Mouse (Mus musculus) left cerebral cortex, postnatal 25 days (tissue): ENCODE data around the gene Fam20a. TPM values are rescaled to one million over a fixed set of nuclear protein-coding genes. Genes with fewer than 3 reads are reported as not detected.

ENCODE experiments used
- DNase-seq, 2 experiments: peaks; one replicate each; pipeline ENCODE4 v3.0.0; 2022; ENCODE audit warnings: low spot score in 2 of 2, mixed read lengths in 1 of 2
- intact Hi-C: fragments of 180-260 bp; cut with DNase I; formaldehyde crosslinking; loops from one replicate; pipeline ENCODE4 v1.15.1; 2025
- total RNA-seq, 2 experiments: library from RNA; stranded (reverse); gene quantifications; 2 replicates each; pipeline ENCODE4 v1.2.3; 2021

Fam20a gene
- total RNA-seq, 2 experiments from 2014 or later = 13.8 to 15.8 TPM

DNA sequence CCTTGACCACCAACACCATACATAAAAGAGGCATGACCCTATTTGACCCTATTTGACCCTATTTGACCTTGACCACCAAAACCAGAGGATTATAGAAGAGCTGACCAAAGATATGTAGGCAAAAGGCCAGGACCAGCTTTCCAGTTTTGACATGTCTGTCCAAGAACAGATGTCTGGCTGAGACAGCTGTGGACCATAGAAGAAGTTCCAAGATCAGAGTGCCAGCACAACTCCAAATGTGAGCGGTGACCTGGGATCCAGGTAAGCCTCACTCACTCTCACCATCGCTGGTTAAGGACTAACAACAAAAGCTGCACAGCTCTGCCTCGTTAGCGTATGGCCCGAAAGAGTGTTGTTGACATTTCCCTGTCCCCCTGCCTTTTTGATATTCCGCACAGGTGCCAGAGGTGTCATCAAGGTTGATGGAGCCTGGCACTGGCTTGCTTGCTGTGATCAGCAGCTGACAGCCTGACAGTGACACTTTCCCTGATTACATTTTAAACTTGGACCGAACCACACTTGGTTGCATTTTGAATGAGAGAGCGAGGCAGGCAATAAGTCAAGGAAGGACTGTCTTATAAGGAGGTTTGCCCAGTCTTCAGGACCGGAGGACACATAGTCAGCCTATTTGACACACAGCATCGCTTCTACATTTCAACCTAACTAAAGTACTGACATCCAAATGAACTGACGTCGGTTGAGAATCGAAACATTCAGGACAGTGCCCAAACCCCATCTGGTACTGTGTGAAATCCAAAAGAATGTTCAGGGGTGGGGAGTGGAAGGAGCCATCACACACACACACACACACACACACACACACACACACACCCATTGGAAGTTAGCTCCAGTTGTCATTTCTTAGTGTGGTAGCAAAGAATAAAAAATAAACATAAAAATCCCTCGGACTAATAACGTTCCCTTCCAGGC lies 3.8 kb downstream of the Fam20a start:
- intact Hi-C loops = no loop called here
- DNase-seq = peak in 1 of 2 experiments; percentile 38

GRCm38 (mm10) chr11:109717448-109717847 lies 4.6 kb downstream of the Fam20a start:
- intact Hi-C loops = no loop called here
- peak; percentile 35 to 95 for DNase-seq

GRCm38 (mm10) chr11:109716981-109717380 lies 5.1 kb downstream of the Fam20a start:
- no peak for DNase-seq
- intact Hi-C loops = no loop called here

- intact Hi-C loops = no loop called here
- no peak for DNase-seq
These were observed 6.7 kb downstream of the Fam20a start for GRCm38 (mm10) chr11:109715311-109715781.

GRCm38 (mm10) chr11:109714341-109715247 lies 7.5 kb downstream of the Fam20a start:
- intact Hi-C loops = no loop called here

GRCm38 (mm10) chr11:109709501-109709900 lies 12.6 kb downstream of the Fam20a start:
- intact Hi-C loops = no loop called here
- DNase-seq = no peak

More at GRCm38 (mm10) chr11:109714341-109715247, 7.5 kb downstream of the Fam20a start:
- no peak for DNase-seq

- intact Hi-C loops = no loop called here
These were observed 13.3 kb downstream of the Fam20a start for GRCm38 (mm10) chr11:109708786-109709185.

DNA sequence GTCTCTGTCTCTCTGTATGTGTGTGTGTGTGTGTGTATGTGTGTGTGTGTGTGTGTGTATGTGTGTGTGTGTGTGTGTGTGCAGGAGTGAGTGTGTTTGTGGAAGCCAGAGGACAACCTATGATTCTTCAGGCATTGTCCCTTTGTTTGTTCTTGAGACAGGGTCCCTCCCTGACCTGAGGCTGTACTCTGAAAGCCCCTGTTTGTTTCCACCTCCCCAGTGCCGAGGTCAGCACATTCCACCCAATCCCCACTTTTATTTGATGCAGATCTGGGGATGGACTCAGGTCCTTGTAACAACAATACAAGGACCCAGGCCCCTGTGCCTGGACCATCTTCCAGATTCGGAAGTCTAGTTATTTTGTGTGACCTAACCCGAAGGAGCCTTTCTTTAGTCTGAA lies 14.6 kb downstream of the Fam20a start:
- DNase-seq = no peak
- intact Hi-C loops = no loop called here

More at GRCm38 (mm10) chr11:109708786-109709185, 13.3 kb downstream of the Fam20a start:
- no peak for DNase-seq

- intact Hi-C loops = no loop called here
- no peak for DNase-seq
These were observed 15.5 kb downstream of the Fam20a start for GRCm38 (mm10) chr11:109706586-109706985.

- intact Hi-C loops = no loop called here
- no peak for DNase-seq
These were observed 16.0 kb downstream of the Fam20a start for GRCm38 (mm10) chr11:109706055-109706412.

DNA sequence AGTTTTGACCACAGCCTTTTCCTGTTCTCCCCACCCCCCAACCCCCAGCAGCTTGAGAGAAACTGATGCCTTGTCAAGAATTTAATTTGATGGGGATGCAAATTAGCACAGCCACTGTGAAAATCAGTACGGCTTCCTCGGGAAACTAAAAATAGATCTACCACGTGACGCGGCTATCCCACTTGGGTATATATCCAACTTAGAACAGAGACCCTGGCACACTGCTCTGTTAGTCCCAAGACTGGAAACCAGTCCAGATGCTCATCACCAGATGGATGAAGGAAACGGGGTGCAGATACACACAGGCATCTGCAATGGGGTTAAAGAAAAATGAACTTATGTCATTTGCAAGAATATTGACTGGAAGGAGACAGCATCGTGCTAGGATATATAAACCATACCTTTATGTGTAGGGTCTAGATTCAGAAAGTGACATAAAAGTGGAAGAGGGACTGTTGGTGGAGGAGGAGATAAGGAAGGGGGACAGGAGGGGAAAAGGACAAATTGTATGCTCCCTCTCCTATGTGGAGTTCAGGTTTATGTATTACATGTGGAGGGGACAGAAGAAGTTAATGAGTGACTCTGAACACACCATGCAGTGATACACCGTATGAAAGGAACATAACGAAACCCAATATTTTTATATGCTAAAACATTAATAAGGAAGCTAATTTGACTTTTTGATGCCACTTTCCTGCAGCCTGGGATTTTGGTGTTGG lies 16.6 kb downstream of the Fam20a start:
- intact Hi-C loops = no loop called here
- no peak for DNase-seq

- intact Hi-C loops = no loop called here
- DNase-seq = no peak
These were observed 17.5 kb downstream of the Fam20a start for GRCm38 (mm10) chr11:109704311-109705205.

DNA sequence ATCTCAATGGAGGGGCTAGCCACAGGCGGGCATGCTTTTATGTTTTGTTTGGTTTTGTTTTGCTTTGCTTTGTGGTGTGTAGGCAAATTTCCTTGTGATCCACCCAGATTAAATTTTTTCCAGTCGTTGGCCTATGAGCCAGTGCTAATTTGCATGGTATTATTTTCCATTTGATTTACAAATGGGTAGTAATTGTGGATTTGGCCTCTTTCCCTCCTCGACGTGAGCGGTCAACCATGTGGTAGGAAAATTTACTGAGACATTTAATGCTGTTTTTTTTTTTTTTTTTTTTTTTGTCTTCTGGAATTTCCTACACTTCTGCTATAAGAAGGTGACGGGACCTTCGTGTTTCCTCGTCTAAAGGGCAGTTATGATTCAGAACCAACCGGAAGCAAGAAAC lies 18.2 kb downstream of the Fam20a start:
- DNase-seq = no peak
- intact Hi-C loops = no loop called here

DNA sequence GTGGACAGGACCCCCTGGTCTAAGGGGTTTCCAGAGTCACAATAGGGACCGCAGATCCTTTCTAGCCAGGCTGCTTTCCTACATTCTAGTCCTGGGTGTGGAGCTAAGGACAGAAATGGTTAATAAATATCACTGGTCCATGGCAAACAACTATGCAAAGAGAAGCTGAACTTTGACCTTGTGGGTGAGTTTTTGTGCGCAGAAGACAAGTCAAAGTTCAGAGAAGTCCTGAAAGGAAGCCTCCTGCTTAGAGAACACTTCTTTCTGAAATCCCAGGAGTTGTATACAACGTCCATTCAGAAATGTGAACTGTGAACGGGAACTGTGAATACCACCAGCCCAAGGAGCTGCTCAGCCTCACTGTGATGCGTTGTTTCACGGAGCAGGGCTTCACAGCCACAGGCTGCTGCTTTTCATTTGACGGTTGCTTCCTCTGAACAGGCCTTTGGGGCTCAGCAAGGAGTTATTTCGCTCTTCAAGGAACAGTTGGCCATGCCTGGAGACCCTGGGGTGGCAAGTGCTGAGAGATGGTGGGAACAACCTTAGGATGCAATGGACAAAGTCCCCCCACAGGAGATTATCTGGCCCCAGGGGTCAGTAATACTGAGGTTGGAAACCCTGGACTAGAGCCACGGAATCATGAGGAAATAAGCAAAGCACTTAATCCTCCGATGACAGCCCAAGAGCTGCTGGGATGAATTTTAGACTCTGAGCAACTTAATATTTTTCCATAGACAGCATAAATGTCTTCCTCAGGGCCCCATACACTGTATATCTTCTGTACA lies 19.9 kb downstream of the Fam20a start:
- no peak for DNase-seq
- intact Hi-C loops = no loop called here

GRCm38 (mm10) chr11:109700761-109701160 lies 21.3 kb downstream of the Fam20a start:
- DNase-seq = no peak
- intact Hi-C loops = no loop called here

DNA sequence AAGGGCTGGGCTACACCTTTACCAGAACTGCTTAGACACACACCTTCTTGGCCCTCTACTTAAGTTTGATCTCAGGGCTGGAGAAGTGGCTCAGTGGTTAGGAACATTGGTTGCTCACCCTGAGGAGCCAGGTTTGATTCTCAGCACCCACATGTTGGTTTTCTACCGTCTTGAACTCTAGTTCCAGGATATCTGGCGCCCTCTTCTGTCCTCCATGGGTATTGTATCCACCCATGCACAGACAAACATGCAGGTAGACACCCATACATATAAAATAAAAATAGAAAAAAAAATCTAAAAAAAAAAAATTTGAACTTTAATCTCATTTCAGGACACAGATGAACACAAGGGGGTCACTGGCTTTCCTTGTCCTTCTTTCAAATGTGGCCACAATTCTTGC lies 22.3 kb downstream of the Fam20a start:
- intact Hi-C loops = no loop called here
- no peak for DNase-seq

DNA sequence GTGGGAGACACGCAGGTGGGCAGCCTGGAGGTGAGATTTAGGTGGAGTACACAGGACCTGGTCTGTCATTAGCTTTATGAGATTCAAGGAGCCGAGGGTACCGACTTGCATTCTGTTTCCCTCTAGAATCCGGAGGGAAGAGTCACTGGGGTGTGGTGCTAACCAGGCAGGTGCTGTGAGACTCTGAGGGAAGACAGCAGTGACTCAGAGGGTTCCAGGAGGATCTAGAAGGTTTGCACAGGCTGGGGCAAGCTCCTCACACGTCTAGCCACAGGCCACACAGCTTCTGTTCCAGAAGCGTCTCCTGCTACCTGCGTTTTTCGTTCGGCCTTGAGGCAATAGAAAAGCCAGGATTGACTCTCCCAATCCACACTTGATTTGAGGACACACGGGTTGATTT lies 23.3 kb downstream of the Fam20a start:
- intact Hi-C loops = no loop called here
- DNase-seq = no peak

DNA sequence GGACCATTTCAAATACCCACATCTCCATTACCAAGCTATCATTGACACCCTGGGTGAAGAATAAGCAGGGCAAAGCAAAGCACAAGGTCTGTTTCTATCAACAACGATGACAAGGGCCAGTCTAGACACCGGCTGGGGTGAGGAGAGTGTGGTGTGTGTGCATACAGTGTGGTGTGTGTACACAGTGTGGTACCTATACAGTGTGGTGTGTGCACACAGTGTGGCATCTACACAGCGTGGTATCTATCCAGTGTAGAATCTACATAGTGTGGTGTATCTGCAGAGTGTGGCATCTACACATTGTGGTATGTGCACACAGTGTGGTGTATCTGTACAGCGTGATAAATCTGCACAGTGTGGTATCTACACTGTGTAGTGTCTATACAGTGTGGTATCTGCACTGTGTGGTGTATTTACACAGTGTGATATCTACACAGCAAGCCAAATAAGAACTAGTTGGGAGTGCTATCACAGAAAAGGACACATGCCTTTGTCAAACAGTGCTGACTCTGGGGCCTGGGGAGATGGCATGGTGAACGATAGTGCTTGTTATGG lies 24.9 kb downstream of the Fam20a start:
- intact Hi-C loops = no loop called here

More for the DNA sequence above, 24.9 kb downstream of the Fam20a start:
- no peak for DNase-seq
